Mouse (Mus musculus) cerebral cortex, adult 2 months (tissue): ENCODE measurements around the gene 1700109H08Rik.

Experiments used
- WGBS: fragments of 180-500 bp; shearing (Covaris S2); methylation state at CpG from one replicate; pipeline ENCODE4 v1.1.7; 2018; 5-methylcytosine and 5-hydroxymethylcytosine counted together

Gene 1700109H08Rik

DNA sequence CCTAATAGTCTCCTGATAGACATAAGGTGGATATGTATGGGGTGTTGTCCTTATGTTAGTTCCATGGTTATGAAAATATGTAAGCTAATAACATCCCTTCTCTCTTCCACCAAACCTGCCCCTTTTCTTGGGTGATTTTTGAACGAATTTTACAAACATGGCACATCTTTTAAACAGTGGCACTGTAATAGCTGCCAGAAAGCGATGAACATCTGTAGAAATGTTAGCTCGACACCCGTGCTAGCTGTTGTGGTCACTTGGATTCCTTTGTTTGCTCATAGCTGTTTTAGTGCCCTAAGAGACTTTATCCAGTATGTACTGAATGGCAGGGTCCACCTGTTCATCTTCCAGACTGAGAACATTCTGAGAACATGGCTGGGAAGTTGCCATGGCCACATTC is at the start of gene 1700109H08Rik:
Gene 1700109H08Rik (plus strand): TSS at position 301 of the 400 bp plus-strand sequence.
- 91% methylated on average over 4 of the region's 4 CpGs for WGBS

DNA sequence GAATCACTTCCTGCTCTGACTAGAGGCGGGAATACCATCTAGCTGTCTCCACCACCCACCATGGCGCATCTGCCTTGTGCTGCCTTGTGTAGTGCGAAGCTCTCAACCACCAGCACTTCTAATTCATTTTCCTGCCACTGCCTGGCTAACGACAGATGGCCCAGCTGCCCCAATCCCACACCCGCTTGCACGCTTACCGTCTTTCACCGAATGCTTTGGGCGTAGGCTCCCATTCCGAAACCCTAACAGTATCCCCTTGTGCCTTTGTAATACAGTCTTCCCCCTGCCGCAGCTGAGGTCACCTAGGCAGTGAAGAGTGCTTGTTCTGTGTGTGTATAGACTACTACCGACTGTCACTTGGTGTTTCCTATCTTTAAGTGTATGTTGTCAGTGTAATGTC is 49.6 kb upstream of the 1700109H08Rik start:
- 69% methylated on average over 12 of the region's 12 CpGs for WGBS

DNA sequence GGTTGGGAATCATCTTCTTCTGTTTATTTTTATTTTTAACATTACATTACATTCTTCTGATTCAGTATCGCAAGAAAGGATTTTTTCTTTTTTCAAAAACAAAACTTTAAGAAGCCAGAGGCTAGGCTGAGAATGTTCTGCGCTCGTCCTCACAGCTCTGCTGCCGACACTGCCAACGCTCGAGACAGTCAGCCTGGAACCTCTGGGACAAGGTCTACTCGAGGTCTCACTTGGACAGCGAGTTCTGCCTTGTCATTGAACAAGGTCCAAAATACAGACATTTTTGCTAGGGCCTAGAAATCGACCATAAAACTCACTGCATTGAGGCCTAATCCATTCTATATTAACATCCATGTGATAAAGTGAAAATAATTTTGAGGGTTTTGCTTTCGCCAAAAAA is 48.5 kb upstream of the 1700109H08Rik start:
- 93% methylated on average over 10 of the region's 10 CpGs for WGBS

DNA sequence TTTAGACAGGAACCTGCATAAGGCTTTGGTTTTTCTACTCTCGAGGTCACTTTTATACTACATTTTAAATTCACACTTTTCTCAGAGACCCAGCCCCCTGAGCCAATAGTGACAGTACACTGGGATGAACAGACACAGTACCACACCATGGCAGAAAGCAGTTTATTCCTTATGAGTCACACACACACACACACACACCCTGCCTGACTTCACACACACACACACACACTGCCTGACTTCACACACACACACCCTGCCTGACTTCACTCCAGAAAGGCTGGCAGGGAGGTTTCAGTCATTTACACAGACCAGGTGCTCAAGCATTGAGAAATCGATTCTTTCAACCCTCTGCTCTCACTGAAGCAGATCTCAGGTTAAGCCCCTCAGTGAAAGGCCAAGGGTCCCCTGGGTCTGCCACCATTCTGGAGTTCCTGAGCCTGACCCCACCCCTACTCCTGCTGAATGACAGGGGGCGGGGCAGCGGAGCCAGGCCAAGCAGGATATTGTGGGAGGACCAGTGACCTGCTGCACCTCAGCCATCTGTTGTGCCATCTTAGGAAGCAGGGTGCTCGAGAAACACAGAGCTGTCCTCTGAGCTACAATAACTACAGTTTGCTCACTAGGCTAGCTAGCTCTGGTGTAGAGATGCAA is 44.2 kb upstream of the 1700109H08Rik start:
- 43% methylated on average over 5 of the region's 5 CpGs for WGBS

DNA sequence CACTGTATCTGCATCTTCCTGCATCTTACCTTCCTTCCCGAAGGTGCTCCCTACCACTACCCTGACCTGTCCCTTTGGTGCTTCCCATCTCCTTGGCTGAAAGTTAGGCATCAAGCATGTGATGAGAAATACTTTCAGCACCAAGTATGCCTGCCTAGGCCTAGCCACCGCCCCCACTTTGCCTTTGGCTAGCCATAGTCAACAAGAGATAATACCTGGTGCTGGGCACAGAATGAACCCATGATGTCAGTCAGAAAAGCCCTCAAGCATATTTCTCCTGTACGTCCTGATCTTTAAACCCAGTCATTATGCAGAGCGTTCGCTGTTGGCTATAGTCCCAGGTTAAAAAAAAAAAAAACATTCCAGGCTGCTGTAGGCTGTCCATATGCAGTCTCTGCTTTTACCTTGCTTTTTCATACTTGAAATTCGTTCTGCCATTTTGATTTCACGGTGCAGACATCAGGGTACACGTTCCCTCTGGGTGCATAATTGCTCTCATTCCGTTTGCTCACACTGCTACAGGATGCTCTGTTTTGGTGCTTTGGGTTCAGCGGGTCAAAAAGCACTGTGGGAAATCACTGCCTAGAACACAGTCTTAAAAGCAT is 41.7 kb upstream of the 1700109H08Rik start:
- WGBS = 77% methylated on average over 10 of the region's 10 CpGs

DNA sequence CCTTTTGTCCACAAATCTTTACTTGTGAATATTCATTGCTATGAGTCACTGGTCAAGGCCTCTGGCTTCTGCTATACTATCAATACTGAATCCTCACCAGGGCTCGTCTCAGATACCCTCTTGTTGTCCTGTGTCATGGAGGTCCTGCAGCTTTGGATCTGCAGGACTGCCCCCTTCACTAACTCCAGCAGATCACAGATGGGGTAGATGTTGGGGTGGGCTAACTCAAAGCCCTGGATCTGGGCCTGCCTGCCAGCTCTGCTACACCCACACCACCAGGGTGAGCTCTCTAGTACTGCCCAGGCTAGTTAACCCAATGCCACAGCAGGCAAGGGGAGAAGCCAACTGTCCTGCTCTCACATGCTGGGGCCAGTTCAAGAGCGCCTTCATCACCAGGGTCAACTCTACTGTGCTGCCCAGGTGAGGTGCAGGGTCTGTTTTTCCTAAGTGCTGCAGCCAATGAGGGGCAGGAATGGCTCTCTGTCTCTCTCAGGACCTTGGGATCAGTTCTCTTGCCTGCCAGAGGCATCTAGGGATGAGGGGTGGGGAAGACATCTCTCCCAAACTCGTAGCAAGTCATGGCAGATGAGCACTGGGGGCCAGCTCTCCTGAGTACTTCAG is 34.7 kb upstream of the 1700109H08Rik start:
- 83% methylated on average over 3 of the region's 3 CpGs for WGBS

DNA sequence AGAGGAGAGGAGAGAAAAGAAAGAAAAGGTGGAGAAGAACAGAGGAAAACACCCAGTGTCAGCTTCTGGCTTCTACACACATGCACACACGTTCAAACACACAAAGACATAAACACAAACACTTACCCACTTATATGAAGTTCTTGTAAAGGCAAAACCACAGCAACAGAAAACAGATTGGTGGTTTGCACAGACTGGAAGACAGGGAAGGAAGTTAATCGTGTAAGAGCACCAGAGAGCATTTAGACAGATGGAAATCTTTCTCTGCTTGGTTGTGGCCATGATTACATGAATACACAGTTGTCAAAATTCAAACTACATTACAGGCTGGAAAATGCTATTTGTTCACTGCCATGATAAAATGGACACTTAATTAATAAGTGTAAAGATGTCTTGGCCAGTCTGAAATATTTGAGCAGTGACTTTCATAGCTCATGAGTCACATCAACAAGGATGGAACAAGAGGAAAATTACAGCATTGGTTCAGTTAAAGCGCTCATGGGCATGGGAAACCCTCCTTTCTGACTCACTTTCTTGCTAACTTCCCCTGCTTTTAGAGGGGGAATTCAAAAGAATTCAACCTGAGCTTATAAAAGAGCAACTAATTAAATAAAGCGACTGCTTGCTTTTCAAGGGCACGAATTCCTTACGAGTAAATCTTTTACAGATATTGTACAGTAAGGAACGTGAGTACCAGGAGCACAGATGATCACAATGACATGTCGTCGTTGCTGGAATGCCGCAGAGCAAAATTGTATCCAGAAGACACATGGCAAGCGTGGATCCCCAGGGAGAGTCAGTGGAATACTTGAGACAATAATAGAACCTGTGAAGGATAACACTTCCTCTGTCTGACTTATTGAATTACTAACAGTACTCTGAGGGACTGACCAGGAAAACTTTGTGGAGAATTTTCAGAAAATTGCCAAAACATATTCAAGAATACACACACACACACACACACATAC is 32.6 kb upstream of the 1700109H08Rik start:
- WGBS = 64% methylated on average over 11 of the region's 11 CpGs

DNA sequence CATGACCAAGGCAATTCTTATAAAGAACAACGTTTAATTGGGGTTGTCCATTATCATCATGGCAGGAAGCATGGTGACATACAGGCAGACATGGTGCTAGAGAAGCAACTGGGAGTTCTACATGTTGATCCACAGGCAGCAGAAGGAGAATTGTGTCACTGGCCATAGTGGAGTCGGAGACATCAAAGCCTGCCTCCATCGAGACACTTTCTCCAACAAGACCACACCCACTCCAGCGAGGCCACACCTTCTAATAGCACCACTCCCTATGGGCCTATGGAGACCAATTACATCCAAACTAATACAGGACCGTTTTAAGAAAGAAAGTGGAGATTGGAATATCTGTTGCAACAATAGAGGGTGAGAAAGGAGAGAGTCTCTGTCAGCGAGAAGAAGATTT is 29.5 kb upstream of the 1700109H08Rik start:
- WGBS = 80% methylated on average over 6 of the region's 6 CpGs

DNA sequence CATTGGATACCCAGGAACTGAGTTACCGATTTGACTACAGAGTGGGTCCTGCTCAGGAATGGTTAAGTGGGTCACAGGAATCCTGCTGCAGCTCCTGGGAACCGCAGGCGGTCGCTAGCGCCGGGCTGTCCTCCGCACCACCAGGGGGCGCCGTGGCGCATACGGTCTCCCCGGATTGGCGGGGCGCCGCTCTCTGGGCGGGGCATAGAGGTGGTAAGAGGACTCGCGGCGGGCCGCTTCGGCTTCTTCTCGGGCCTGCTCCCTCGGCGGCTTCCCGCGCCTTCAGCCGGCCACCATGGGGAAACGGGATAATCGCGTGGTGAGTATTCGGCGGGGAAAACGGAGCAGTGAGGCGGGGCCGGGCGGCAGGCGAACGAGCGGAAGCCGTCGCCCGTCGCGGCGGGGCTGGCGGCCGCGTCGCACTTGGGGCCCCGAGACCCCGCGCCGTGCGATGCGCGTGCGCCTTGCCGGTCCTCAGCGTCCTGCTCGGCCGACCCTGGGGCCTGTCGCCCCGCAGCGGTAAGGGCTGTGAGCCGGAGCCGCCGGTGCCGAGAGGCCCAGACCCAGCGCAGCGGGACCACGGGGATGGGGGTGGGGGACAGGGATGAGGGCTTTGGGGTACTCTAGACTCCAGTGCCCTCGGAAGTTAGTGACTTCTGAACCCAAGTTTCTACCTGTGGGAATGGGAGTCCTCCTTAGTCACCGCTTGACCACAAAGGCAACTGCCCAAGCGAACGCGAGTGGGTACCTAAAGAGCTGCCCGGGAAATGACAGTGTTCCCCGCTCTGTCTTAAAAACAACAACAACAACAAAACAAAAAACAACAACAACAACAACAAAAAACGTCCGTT is 27.5 kb upstream of the 1700109H08Rik start, which contains the start of gene Fam133b:
Gene Fam133b (plus strand): TSS at position 205 of the 851 bp plus-strand sequence.
- under 1% methylated on average over 79 of the region's 80 CpGs for WGBS

DNA sequence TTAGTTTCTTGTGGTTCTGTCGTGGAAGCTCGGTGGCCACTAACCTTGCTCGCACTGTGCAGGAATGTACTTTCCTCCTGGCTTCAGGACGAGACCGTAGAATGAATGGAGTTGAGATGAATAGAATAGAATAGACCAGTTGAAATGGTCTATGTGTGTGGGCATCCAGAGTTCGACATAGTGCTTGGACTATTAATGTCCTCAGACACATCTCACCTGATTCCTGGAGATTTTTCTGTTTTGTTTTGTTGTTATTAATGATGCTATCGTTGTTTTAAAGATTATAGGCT is 26.9 kb upstream of the 1700109H08Rik start:
- WGBS = 7% methylated on average over 7 of the region's 7 CpGs

DNA sequence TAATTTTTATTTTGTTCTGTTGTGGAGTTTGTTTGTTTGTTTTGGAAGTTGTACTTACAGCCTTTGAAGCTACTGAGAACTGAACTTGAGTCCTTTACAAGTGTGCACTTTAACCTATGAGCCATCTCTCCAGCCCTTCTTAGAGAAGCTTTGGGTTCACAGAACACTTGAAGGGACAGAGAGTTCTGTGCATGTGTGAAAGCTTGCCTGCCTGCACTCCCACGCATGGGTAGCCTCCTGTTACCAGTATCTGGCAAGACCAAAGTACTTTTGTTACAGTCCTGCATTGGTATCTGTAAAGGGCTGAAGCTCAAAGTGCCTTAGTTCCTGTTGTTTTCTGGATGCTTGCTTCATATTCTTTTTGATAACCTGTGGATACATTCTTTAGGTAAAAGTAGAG is 25.1 kb upstream of the 1700109H08Rik start:
- 68% methylated on average over 1 of the region's 1 CpGs for WGBS

DNA sequence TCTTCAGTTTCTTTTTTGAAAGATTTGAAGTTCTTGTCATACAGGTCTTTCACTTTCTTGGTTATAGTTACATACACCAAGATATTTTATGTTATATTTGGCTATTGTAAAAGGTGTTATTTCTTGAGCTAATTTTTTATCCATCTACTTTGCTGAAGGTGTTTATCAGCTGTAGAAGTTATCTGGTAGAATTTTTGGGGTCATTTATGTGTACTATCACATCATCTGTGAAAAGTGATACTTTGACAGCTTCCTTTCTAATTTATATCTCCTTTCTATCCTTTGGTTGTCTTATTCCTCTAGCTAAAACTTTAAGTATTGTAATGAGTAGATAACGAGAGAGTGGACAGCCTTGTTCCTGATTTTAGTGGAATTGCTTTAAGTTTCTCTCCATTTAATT is 19.9 kb upstream of the 1700109H08Rik start:
- 96% methylated on average over 1 of the region's 1 CpGs for WGBS

DNA sequence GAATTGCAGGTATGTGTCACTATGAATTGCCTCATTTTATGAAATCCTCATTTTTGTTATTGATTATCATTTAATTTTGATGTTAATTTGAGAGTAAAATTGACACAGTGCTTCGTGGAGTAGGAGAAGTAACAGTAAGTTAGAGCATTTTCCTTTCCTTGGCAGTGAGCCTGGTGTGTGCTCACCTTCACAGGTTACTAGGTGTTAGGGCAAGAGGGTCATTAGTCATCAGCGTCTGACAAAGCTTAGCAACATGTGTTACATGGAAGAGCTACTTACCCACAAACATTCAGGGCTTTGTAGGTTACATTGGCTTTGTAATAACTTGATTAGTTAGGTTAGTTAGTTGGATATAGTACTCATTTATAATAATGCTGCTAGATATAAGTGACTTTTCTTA is 17.2 kb upstream of the 1700109H08Rik start:
- WGBS = 88% methylated on average over 2 of the region's 2 CpGs

DNA sequence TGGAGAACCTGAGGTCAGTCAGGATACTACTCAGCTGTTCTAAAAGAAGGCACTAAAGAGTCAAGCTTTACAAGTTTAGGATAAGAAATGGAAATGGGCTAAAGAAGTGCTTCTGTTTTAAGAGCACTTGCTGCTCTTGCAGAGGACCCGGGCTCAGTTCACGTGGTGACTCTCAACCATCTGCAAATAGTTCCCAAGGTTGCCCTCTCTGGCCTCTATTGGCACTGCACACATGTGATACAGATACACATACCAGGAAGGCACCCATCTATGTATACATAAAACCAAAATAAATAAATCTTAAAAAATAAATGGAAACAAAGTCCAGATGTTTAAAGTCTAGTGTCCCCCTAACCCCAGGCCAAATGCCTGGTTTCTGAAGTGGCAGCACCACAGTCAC is 3.5 kb downstream of the 1700109H08Rik start:
- 91% methylated on average over 2 of the region's 2 CpGs for WGBS

DNA sequence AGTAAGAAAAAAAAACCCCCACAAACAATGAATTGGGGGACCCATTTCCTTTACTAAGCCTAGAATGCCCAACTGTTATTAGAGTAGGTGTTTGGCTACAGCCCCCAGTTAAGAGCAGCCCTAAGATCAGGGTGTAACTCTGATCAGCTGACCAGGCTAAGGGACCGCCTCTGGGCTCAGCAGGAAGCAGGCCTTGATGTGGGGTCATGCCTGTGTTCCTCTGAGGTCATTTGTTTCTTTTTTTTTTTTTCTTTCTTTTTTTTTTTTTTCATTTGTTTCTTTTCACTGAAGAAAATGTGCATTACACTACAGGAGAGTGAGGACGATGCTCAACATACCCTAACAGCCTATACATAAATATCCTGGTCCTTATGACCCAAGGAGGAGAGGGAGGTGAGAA is 6.6 kb downstream of the 1700109H08Rik start:
- WGBS = 96% methylated on average over 2 of the region's 2 CpGs

DNA sequence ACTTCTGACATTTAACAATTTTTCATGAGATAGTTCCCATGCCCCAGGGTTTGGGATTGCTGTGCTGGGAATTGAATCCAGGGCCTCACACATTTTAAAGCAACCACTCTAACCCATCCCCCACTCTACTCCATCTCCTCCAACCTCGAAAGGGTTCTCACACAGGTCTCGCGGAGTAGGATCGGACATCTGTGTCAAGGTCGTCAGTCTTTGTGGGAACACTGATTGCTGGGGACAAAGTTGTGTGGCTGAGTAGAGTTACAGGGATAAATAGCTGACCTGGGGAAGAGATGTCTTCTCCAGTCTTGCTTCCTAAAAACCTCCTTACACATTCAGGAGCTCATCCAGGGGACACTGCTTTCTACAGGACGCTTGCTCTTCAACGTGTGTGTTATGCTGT is 7.7 kb downstream of the 1700109H08Rik start:
- 93% methylated on average over 7 of the region's 7 CpGs for WGBS

DNA sequence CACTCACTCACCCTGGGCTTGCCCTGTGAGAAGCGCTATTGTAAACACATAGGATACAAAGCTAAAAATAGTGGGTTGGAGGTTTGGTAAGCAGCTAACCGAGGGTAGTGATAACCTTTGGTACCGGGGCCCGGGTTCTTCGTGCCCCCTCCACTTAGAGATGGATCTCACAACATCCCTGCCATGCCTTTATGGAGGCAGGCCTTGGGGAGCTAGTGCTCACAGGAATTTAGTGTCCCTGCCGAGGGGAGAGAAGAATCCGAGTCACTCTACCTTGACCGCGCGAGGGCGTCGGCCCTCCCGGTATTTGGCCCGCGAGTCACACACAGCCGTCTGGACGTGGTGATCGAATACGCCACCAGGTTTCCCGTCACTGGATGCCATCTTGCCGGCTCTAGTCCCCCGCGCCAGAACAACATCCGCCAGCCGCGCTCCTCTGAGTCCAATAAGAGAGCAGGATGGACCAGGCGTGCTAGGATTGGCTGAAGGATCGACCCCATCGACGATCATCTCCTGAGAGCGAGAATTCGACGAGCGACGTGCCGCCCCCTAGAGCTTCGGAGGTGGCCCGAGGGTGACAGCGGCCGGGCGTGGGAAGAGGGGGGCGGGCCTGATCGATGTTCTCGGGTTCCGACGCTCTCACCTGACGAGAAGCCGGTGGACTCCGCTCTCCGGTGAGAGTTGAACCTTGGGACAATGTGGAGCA is 24.5 kb downstream of the 1700109H08Rik start, which contains the start of gene Pex1:
Gene Pex1 (plus strand): TSS at position 374 of the 706 bp plus-strand sequence.
- WGBS = under 1% methylated on average over 50 of the region's 50 CpGs

DNA sequence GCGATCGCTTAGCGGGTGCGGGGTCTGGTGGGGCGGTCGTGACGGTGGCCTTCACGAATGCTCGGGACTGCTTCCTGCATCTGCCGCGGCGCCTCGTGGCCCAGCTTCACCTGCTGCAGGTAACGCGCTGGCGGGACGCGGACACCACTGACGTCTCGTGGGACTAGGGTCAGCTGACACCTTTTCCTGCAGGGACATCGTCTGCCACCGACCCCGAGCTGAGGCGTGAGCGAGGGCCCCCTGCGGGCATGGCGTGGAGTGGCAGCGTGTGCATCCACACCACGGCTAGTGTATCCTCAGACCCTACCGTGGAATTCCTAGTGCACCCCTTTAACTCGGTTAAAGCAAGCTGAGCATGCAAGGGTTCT is 25.0 kb downstream of the 1700109H08Rik start, which contains the start of gene Rbm48:
Gene Rbm48 (minus strand): TSS at position 187 of the 368 bp plus-strand sequence.
- under 1% methylated on average over 31 of the region's 31 CpGs for whole genome bisulfite sequencing

DNA sequence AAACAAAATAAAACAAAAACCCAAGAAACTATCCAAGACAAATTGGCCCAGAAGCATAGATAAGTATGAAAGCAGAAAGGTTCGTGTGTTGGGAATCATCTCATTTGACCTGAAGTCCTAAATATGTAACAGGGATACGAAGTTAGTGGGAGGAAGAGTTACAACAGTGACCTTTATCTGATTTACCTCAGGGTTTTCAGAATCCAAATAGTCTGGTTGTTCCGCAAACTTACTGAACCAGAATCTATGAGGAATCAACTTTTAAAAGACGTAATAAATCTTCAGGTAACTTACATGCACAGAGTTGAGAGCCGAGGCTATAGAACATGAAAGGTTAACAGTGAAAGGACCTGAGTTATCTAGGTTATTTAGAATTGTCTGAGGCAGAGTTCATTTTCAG is 27.4 kb downstream of the 1700109H08Rik start:
- WGBS = 93% methylated on average over 5 of the region's 5 CpGs

DNA sequence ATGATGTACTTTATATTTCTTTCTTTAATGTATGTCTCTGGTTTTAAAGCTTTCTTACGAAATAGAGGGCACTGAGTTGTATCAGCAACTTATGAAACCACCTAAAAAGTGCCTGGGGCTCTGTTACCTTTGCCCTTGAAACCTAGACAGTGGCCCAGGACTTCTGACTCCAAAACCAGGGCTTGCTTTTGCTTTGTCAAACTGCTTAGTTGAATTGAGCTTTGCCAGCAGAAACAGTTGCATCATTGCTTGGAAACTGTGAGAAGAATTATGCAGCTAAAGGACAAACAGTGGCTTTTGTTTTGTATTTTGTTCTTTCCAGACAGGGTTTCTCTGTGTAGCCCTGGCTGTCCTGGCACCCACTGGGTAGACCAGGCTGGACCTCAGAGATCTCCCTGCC is 28.9 kb downstream of the 1700109H08Rik start:
- 86% methylated on average over 1 of the region's 1 CpGs for WGBS
